Comparison of ENCODE assay signal across 18 mouse cellular contexts in the genomic region with DNA sequence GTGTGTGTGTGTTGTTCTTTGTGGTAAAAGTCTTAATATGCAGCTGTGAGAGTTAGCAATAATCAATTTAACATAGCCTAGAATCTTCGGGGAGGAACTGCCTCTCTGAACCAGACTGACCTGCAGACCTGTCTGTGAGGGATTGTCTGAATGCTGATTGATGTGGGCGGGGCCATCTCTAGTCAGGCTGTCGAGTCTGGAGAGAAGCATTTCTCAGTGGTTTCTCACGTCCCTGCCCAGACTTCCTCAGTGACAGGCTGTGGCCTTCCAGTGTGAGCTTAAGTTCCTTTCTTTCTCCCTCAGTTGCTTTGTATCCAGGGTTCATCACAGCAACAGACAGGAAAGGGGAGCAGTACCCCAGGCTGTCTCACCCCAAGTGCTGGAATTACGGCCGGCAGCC. TPM values are rescaled to one million over a fixed set of nuclear protein-coding genes. Genes with fewer than 3 reads are reported as not detected.
DNase-seq lines count a peak whose midpoint lies in the region; ATAC-seq and TF ChIP-seq lines count a peak whose summit lies in the region.
"Had no signal": no experiment of that assay in that cellular context is flagged by ENCODE, and none has a peak within 500 bp of the region (broad histone marks: within the 10 kb centered on the region; RNA-seq: fewer than 3 reads in every experiment).

No protein-coding gene starts in this region.

- no peak overlapping the region for H3K4me3 ChIP-seq in gastrocnemius, adult 2 months
- no peak overlapping the region for H3K4me3 ChIP-seq in thymus, adult 2 months (ENCODE audit: control insufficient read depth, insufficient read depth, low read length)
- H3K4me3 ChIP-seq: embryonic facial prominence, embryonic 12.5 days; forebrain, embryonic 15.5 days; heart, embryonic 13.5 days; hindbrain, embryonic 13.5 days; intestine, embryonic 15.5 days had no signal

- no peaks in the 10 kb centered on the region; the same call in 1 of the 2 replicates for H3K4me1 ChIP-seq in thymus, adult 2 months (replicated peaks; ENCODE audit: control insufficient read depth, insufficient read depth, low read length)
- H3K4me1 ChIP-seq: embryonic facial prominence, embryonic 12.5 days; forebrain, embryonic 15.5 days; hindbrain, embryonic 13.5 days; intestine, embryonic 15.5 days had no signal

- WGBS in thymus, adult 2 months: 55% methylated on average over 6 of the region's 6 CpGs

- ATAC-seq in megakaryocyte, adult 5-6 weeks (ENCODE audit: poor library complexity, severe bottlenecking): 0 out of 2 replicates have a peak, but pooled peaks have one; percentile 15
- ATAC-seq: forebrain, embryonic 15.5 days; intestine, embryonic 15.5 days had no signal

- no peaks in the 10 kb centered on the region for H3K36me3 ChIP-seq in thymus, adult 2 months (ENCODE audit: control insufficient read depth, insufficient read depth, low read length)
- H3K36me3 ChIP-seq: embryonic facial prominence, embryonic 12.5 days; forebrain, embryonic 15.5 days; heart, embryonic 13.5 days; hindbrain, embryonic 13.5 days; intestine, embryonic 15.5 days had no signal

- no peak for TF ChIP-seq POLR2A in thymus, adult 2 months (IDR thresholded peaks at IDR 0.05; ENCODE audit: control insufficient read depth, extremely low read depth, insufficient read depth, low read length, poor library complexity)

- H3K27ac ChIP-seq in gastrocnemius, adult 2 months: peak overlapping the region; percentile 72; the same call in 1 of the 2 replicates
- H3K27ac ChIP-seq in thymus, adult 2 months (ENCODE audit: control insufficient read depth, insufficient read depth, low read length): no peak overlapping the region
- H3K27ac ChIP-seq: embryonic facial prominence, embryonic 12.5 days; forebrain, embryonic 15.5 days; heart, embryonic 13.5 days; hindbrain, embryonic 13.5 days; intestine, embryonic 15.5 days had no signal

- no peaks in the 10 kb centered on the region for H3K27me3 ChIP-seq in thymus, adult 2 months (ENCODE audit: control insufficient read depth, insufficient read depth, low read length)
- H3K27me3 ChIP-seq: embryonic facial prominence, embryonic 12.5 days; forebrain, embryonic 15.5 days; heart, embryonic 13.5 days; hindbrain, embryonic 13.5 days; intestine, embryonic 15.5 days had no signal

- no peak for TF ChIP-seq CTCF in gastrocnemius, adult 2 months (IDR thresholded peaks at IDR 0.05)
- no peak for TF ChIP-seq CTCF in thymus, adult 2 months (IDR thresholded peaks at IDR 0.05; ENCODE audit: borderline replicate concordance, control insufficient read depth, extremely low read depth, insufficient read depth, low read length, poor library complexity)

- intact Hi-C loops in gastrocnemius, adult 2 months (cut with DNase I): no loop called here

- DNase-seq in gastrocnemius, adult 2 months: no peak
- no peak for DNase-seq in gastrocnemius, postnatal 4 days (ENCODE audit: low spot score in 2 of 2)
- DNase-seq in 416B (ENCODE audit: low read depth) (peak; percentile 48), ZHBTc4 (ENCODE audit: low read depth, low spot score) (peak; percentile 76)
- DNase-seq in thymus, adult 2 months: no peak
- no peak for DNase-seq in cerebellum, adult 8-10 months
- no peak for DNase-seq in cerebellum, adult 11 months
- DNase-seq: adrenal gland, postnatal 10 days; cerebellum, adult 2 months; cerebellum, postnatal 14 days; gastrocnemius, postnatal 10 days; heart, postnatal 36 days had no signal

RNA-seq across cellular contexts. Expression of gene Snn, which starts 6.3 kb away (rescaled TPM):
- 1 to 10 TPM; 2.7 to 3.1 TPM for total RNA-seq in gastrocnemius, adult 2 months (2021)
- total RNA-seq in gastrocnemius, postnatal 4 days (2021): 10 to 100 TPM; 27.8 to 31.6 TPM
- 1.1 and 1.7 TPM in 2 replicates for total RNA-seq in megakaryocyte, adult 5-6 weeks (2015)
- 0.98 and 1.5 TPM in 2 replicates for total RNA-seq in megakaryocyte, adult 5-6 weeks (2017)
- polyA plus RNA-seq in thymus, adult 2 months (2012; rRNA removed): 78.6 and 85.4 TPM in 2 replicates

RNA-seq across cellular contexts. Expression of gene Litaf, which starts 11.5 kb away (rescaled TPM):
- 1 to 10 TPM; 4.8 to 9.3 TPM for total RNA-seq in gastrocnemius, adult 2 months (2021)
- 10 to 100 TPM; 49.1 to 53.1 TPM for total RNA-seq in gastrocnemius, postnatal 4 days (2021)
- total RNA-seq in megakaryocyte, adult 5-6 weeks (2015): 102 and 108 TPM in 2 replicates
- 88.0 and 90.7 TPM in 2 replicates for total RNA-seq in megakaryocyte, adult 5-6 weeks (2017)
- polyA plus RNA-seq in thymus, adult 2 months (2012; rRNA removed): 107 TPM in 2 replicates

Comparison
In these comparisons a context has a peak if more than half of its experiments do, and no peak if none do; other contexts are left out.
1. RNA of gene Snn, which starts 6.3 kb away (total RNA-seq): 27.8 to 31.6 TPM in gastrocnemius, postnatal 4 days; 2.7 to 3.1 TPM in gastrocnemius, adult 2 months and 0.98 to 1.7 TPM in megakaryocyte, adult 5-6 weeks; every median in the first group is over 4 times any median in the second.
2. RNA of gene Litaf, which starts 11.5 kb away (total RNA-seq): 88.0 to 108 TPM in megakaryocyte, adult 5-6 weeks and 49.1 to 53.1 TPM in gastrocnemius, postnatal 4 days; 4.8 to 9.3 TPM in gastrocnemius, adult 2 months; every median in the first group is over 4 times any median in the second.
3. DNase-seq: peak in 416B (single experiment) and ZHBTc4 (single experiment); none in gastrocnemius, adult 2 months (single experiment), gastrocnemius, postnatal 4 days (0 of 2), thymus, adult 2 months (single experiment), cerebellum, adult 8-10 months (single experiment) and cerebellum, adult 11 months (single experiment).